Mouse (Mus musculus) gastrocnemius, postnatal 36 days (tissue): ENCODE data around the gene Zfp335. TPM values are rescaled to one million over a fixed set of nuclear protein-coding genes. Genes with fewer than 3 reads are reported as not detected.

Experiments used
- DNase-seq, 2 experiments: peaks; one replicate each; pipeline ENCODE4 v3.0.0; 2022
- intact Hi-C: fragments of 180-260 bp; cut with DNase I; formaldehyde crosslinking; loops from one replicate; pipeline ENCODE4 v1.15.1; 2025
- long read RNA-seq, 2 experiments: library from polyadenylated mRNA; stranded (forward); transcript quantifications; one replicate each; pipeline ENCODE4 v2.0.0; 2021
- total RNA-seq, 2 experiments: library from RNA; stranded (reverse); gene quantifications; 2 replicates each; pipeline ENCODE4 v1.2.3; 2021

The Zfp335 gene
- 1 to 10 TPM; 8.8 to 9.3 TPM for total RNA-seq
- long read RNA-seq, experiment 1, full-length matches to known transcripts: 1 of 3 reads
- long read RNA-seq, experiment 1, partial matches to known transcripts: 2 of 3 reads
- long read RNA-seq, experiment 1, other reads (novel, unspliced or antisense): 0 of 3 reads
- long read RNA-seq, experiment 2, partial matches to known transcripts: 6 of 6 reads
- long read RNA-seq, experiment 2, other reads (novel, unspliced or antisense): 0 of 6 reads

GRCm38 (mm10) chr2:164911086-164912048, at the start of gene Zfp335:
Gene Zfp335 (minus strand): TSS chr2:164911757.
- intact Hi-C loops: loop anchor here (2.0 kb wide), 1 partner anchor 31 kb away; no protein-coding TSS in a partner anchor
- DNase-seq: peak; percentile 91 to 97

GRCm38 (mm10) chr2:164960716-164961441, 49.3 kb upstream of the Zfp335 start, which contains the start of gene Slc12a5:
Gene Slc12a5 (plus strand): TSS chr2:164960802.
- intact Hi-C loops: no loop called here
- no peak for DNase-seq

DNA sequence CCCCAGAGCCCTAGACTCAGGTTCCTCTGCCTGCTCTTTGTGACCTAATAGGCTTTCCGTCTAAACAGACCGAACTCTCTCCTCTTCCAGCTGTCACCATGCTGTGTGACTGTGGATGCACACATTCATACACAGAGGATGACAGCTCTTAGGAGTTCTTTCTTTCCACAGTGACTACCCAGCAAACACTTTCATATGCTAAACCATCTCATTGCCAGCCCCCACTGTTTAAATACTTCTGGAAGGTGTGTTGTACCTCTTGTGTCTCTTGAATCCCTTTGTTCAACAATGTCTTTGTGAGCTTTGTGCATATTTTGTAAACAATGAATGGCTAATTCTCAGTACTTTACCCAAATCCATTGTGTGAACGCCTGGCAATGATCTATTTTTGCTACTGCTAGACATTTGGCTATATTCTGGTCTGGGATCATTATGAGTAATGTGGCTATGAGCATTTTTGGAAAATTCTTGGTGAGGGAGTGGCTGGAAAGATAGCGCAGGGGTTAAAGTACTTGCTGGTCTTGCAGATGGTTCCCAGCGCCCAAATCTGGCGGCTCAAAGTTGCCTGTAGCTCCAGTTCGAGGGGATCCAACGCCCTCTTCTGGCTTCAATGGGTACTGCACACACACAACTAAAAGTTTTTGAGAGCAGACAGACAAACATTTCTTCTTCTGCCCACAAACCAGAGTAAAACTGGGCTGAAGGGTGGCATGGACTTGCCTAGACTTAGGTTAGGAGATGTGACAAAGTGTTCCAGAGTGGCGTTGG, 46.2 kb upstream of the Zfp335 start:
- intact Hi-C loops: loop anchor here (5.0 kb wide), 1 partner anchor 70 kb away; no protein-coding TSS in a partner anchor
- no peak for DNase-seq

- DNase-seq: no peak
- intact Hi-C loops: loop anchor here (5.0 kb wide), 1 partner anchor 71 kb away; no protein-coding TSS in a partner anchor
These were observed 44.6 kb upstream of the Zfp335 start for GRCm38 (mm10) chr2:164956195-164956594.

DNA sequence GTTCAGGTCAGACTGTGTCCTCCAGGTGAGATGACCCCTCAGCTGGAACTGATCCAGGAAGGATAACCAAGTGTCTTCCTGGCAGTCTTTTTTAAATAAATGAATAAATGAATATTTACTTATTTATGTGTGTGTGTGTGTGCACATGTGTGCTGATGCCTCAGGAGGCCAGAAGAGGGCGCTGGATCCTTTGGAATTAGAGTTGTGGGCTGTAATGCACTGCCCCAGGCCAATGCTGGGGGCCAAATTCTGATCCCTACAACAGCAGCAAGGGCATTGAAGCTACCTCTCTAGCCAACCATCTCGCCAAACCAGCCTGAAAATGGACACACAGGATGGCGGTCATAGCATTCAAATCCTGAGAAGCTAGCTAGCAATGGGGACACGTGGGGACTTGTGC, 44.2 kb upstream of the Zfp335 start:
- intact Hi-C loops: loop anchor here (5.0 kb wide), 1 partner anchor 72 kb away; no protein-coding TSS in a partner anchor
- DNase-seq: no peak

- intact Hi-C loops: no loop called here
- DNase-seq: peak; percentile 51 to 56
These were observed 41.7 kb upstream of the Zfp335 start for GRCm38 (mm10) chr2:164953224-164953623.

GRCm38 (mm10) chr2:164952448-164952847, 40.9 kb upstream of the Zfp335 start:
- intact Hi-C loops: no loop called here
- no peak for DNase-seq

DNA sequence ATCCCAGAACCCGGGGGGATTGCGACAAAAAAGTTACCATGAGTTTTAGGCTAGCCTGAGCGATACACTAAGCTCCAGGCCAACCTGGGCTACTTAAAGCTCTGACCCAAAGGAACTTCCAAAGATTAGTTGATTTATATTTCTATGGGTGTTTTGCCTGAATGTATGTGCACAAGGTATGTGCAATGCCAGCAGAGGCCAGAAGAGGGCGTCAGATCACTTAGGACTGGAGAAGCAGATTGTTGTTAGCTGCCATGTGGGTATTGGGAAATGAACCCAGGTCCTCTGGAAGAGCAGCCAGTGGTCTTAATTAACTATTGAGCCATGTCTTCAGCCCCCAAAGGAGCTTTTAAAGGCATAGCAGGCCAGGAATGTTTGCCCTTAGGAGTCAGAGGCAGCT, 40.2 kb upstream of the Zfp335 start:
- no peak for DNase-seq
- intact Hi-C loops: no loop called here

GRCm38 (mm10) chr2:164950501-164950900, 38.9 kb upstream of the Zfp335 start:
- no peak for DNase-seq
- intact Hi-C loops: no loop called here

DNA sequence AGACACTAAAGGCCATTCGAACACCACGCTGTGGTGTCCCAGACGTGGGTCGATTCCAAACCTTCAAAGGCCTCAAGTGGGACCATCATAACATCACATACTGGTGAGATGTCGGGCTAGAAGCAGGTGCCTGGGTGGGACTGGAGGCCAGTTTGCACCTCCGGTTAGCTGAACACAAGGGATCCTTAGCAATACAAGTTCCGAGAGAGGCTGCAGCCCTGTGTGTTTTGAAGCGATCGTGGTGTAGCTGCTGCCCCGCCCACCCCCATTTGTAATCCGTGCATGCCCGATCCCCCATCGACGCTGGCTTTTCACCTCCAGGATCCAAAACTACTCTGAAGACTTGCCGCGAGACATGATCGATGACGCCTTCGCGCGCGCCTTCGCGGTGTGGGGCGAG, 37.4 kb upstream of the Zfp335 start:
- DNase-seq: no peak
- intact Hi-C loops: no loop called here

GRCm38 (mm10) chr2:164947930-164948329, 36.4 kb upstream of the Zfp335 start:
- no peak for DNase-seq
- intact Hi-C loops: no loop called here

GRCm38 (mm10) chr2:164947506-164947905, 35.9 kb upstream of the Zfp335 start:
- no peak for DNase-seq
- intact Hi-C loops: no loop called here

GRCm38 (mm10) chr2:164942692-164943290, 31.2 kb upstream of the Zfp335 start:
- no peak for DNase-seq
- intact Hi-C loops: no loop called here

GRCm38 (mm10) chr2:164940140-164940830, 28.7 kb upstream of the Zfp335 start, which contains the start of gene Mmp9:
Gene Mmp9 (plus strand): TSS chr2:164940780.
- intact Hi-C loops: no loop called here
- DNase-seq: no peak

DNA sequence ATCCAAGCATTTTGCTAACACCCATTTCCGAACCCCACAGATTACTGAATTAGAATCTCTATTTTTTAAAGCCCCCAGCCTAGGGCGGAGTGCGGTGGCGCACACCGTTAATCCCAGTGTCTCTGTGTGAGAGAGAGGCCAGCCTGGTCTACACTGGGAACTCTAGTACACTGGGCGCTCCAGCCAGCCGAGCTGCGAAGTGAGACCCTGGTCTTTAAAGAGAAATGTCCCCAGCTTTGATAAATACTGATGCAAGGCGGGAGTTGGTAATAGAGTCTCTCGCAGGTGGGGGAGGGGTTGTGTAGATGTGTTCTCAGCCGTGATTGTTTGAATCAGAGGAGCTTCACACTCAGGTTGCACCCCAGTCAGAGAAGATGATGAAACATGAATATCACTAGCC, 27.5 kb upstream of the Zfp335 start:
- intact Hi-C loops: no loop called here
- no peak for DNase-seq

GRCm38 (mm10) chr2:164938146-164939091, 26.9 kb upstream of the Zfp335 start:
- intact Hi-C loops: no loop called here
- no peak for DNase-seq

DNA sequence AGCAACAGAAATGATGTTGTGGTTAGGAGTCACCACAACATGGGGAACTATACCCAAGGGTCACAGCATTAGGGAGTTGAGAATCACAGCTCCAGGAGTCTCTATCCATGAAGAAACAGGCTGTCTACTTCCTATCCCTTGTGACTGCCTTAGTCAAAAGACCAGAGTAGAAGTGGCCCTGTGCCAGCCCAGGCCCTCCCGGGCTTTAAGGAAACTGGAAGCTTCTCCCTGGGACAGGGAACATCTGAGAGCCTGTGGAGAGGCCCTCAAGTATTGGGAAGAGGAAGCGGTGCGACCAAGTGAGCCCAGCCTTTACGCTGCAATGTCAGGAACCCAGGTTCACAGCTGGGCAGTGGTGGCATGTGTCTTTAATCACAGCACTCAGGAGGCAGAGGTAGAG, 24.4 kb upstream of the Zfp335 start:
- no peak for DNase-seq

DNA sequence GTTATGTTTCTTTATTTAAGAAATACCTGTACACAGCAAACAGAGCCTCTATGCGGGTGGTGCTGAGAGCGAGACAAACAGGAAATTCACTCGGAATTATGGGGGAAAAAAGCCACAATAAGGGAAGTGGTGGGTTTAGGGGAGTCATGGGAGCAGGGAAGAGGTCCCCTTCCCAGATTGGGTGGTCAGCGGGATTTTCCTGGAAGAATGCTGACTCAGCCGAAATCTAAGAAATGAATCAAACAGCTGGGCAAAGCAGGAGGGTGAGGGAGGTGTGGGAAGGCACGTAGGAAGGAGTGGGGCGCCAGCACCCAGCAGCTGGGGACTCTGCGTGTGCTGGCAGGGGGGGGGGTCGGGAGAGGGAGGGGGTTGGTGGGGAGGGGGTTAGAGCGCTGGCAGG, 22.0 kb upstream of the Zfp335 start:
- intact Hi-C loops: no loop called here
- DNase-seq: no peak

More for the DNA sequence above, 24.4 kb upstream of the Zfp335 start:
- intact Hi-C loops: no loop called here
